ENCODE assay signal across 8 mouse cellular contexts in the genomic region with DNA sequence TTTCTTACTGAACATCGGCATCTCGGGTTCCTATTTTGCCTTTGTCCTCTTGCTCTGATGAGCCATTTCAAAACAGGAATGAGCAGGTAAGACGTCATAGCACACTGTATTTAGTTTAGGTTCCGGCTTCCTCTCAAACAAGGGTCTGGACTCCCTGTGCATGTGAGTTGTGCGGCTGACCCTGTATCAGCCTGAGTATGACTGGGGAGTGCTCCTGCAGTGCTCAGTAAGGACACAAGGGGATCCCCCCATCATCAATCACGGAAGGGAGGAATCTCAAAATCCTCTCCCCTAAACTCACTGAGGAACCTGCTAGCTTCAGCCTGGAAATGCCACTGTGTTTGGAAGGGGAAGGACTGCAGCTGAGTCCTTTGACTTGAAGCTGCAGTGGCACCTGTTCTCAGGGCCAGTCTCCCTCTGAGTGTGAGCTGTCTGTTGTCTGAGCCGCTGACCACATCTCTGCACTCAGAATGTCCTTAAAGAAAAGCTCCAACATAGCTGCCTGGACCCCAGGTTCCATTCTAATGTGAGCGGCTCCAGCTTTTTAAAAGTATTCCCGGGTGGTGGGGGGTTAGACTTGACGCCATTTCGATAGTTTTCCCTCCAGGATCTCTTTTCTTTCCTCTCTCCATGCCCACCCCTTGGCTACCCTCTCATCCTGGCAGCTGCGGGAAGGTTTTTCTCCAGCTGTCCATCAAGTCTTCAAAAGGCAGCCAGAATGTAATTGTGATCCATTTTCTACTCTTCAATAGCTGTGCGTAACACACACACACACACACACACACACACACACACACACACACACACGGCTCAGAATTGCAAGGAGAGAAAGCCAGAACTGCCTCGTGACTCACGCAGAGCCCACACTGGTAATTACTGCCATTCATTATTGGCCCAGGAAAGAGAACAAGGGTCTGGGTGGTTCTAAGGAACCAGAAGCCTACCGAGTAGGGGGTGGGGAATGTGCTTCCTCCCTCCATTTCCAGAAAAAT.
DNase-seq lines count a peak whose midpoint lies in the region; ATAC-seq lines count a peak whose summit lies in the region.
"Had no signal": no experiment of that assay in that cellular context is flagged by ENCODE, and none has a peak within 500 bp of the region (broad histone marks: within the 10 kb centered on the region; RNA-seq: fewer than 3 reads in every experiment).

No protein-coding gene starts in this region.

- peak; percentile 41; the same call in 1 of the 2 replicates for ATAC-seq in embryonic facial prominence, embryonic 14.5 days (ENCODE audit: low read depth)
- ATAC-seq in granulocyte monocyte progenitor cell, adult 5-6 weeks (replicated peaks; ENCODE audit: poor library complexity, severe bottlenecking) = no peak

- H3K4me1 ChIP-seq in embryonic facial prominence, embryonic 14.5 days (ENCODE audit: control insufficient read depth, insufficient read depth, low read length) = no peaks in the 10 kb centered on the region
- H3K4me1 ChIP-seq: limb, embryonic 13.5 days had no signal

- no peak overlapping the region for H3K4me3 ChIP-seq in embryonic facial prominence, embryonic 14.5 days (ENCODE audit: low read depth, low read length)
- H3K4me3 ChIP-seq: limb, embryonic 13.5 days had no signal

- DNase-seq in embryonic facial prominence, embryonic 14.5 days (ENCODE audit: low spot score) = peak; percentile 51
- peak; percentile 40 to 57 for DNase-seq in frontal cortex, postnatal 14 days (ENCODE audit: low spot score in 2 of 2)
- peak; percentile 36 to 63 for DNase-seq in left cerebral cortex, postnatal 10 days (ENCODE audit: extremely low spot score in 1 of 2, low spot score in 2 of 2)
- DNase-seq in right cerebral cortex, postnatal 14 days = peak; percentile 47
- no peak for DNase-seq in kidney, adult 18-20 months
- DNase-seq in kidney, adult 11 months = no peak

- no peak overlapping the region for H3K4me2 ChIP-seq in embryonic facial prominence, embryonic 14.5 days (ENCODE audit: low read depth, low read length)
- H3K4me2 ChIP-seq: limb, embryonic 13.5 days had no signal

- no peaks in the 10 kb centered on the region for H3K36me3 ChIP-seq in embryonic facial prominence, embryonic 14.5 days (ENCODE audit: control insufficient read depth, insufficient read depth, low read length)
- H3K36me3 ChIP-seq: limb, embryonic 13.5 days had no signal

- no peaks in the 10 kb centered on the region for H3K9me3 ChIP-seq in embryonic facial prominence, embryonic 14.5 days (ENCODE audit: control insufficient read depth, low read length)
- H3K9me3 ChIP-seq: limb, embryonic 13.5 days had no signal

- intact Hi-C loops in left cerebral cortex, postnatal 10 days (cut with DNase I) = no loop called here

- H3K27me3 ChIP-seq in embryonic facial prominence, embryonic 14.5 days (replicated peaks; ENCODE audit: control insufficient read depth, insufficient read depth, low read length) = no peaks in the 10 kb centered on the region
- H3K27me3 ChIP-seq: limb, embryonic 13.5 days had no signal

- no peak overlapping the region for H3K9ac ChIP-seq in embryonic facial prominence, embryonic 14.5 days (ENCODE audit: low read depth, low read length)
- H3K9ac ChIP-seq: limb, embryonic 13.5 days had no signal

- 50% methylated on average over 17 of the region's 17 CpGs for WGBS in embryonic facial prominence, embryonic 14.5 days

- H3K27ac ChIP-seq in embryonic facial prominence, embryonic 14.5 days (replicated peaks; ENCODE audit: low read depth, low read length) = no peak overlapping the region
- H3K27ac ChIP-seq: limb, embryonic 13.5 days had no signal

Comparison
In these comparisons a context has a peak if more than half of its experiments do, and no peak if none do; other contexts are left out.
1. DNase-seq: peak in embryonic facial prominence, embryonic 14.5 days (single experiment), frontal cortex, postnatal 14 days (2 of 2), left cerebral cortex, postnatal 10 days (2 of 2) and right cerebral cortex, postnatal 14 days (single experiment); none in kidney, adult 18-20 months (single experiment) and kidney, adult 11 months (single experiment).